Mouse (Mus musculus) liver, adult (tissue): ENCODE results near the gene Slc4a3.

Source experiments
- GATA4 ChIP-seq: IDR thresholded peaks from 2 replicates; pipeline ENCODE4 v1.6.1; 2014; ENCODE audit warnings: mild to moderate bottlenecking, low read length; ENCODE audit not compliant: insufficient replicate concordance

The Slc4a3 gene

DNA sequence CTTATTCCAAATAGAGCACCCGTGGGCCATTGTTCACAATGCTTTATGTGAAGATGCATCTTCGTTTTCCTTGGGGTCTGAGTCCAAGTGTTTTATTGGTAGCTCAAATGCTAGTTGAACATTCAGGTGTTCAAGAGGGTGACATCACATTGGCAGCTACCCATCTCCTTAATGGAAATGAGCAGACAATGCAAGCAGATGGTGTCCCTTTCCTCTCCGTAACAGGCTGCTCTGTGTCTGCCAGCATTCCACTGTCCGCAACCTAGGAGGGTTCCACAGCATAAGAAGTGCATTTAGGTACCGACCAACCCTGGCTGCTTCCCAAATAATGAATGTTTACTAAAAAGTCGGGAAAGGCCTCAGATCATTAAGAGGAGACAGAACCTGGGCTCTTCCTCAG lies 26.7 kb downstream of the Slc4a3 start:
- TF ChIP-seq GATA4: no peak

GRCm38 (mm10) chr1:75573715-75574114 lies 27.6 kb downstream of the Slc4a3 start:
- TF ChIP-seq GATA4: no peak

DNA sequence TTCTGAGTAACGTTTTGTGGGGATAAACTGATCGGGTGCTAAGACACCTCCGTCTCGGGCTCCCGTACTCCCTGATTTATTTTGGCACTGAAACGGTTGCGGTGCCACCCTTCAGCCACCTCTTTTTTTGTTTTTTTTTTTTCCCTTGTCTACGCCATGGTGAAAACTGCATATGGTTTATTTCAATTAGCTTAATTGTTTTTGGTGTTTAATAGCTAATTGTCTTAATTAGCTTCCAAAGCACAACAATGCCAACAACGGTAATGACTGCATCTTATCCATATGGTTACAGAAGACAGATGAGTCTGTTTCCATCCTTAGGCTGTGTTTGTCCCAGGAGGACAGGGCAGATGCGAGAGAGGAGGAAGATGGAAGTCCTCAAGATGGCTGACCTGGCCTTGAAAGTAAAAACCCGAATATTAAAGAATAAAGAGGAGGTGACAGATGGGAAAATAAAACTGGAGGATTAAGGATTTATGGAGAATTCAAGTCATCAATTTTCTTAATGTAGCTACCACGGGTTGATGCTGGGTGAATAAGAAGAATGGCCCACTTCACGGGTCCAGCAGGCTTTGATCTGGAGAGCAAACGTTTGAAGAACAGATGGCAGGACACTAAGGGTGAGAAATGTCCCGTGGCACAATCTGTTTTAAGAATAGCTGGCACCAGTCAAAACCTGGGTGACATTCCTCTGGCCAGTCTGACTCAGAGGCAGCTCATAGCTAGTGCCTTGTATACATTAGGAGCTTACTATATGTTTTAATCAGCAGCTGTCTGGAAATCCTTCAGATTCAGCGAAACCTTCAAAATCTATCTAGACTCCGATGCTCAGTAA lies 28.6 kb downstream of the Slc4a3 start:
- TF ChIP-seq GATA4: no peak

DNA sequence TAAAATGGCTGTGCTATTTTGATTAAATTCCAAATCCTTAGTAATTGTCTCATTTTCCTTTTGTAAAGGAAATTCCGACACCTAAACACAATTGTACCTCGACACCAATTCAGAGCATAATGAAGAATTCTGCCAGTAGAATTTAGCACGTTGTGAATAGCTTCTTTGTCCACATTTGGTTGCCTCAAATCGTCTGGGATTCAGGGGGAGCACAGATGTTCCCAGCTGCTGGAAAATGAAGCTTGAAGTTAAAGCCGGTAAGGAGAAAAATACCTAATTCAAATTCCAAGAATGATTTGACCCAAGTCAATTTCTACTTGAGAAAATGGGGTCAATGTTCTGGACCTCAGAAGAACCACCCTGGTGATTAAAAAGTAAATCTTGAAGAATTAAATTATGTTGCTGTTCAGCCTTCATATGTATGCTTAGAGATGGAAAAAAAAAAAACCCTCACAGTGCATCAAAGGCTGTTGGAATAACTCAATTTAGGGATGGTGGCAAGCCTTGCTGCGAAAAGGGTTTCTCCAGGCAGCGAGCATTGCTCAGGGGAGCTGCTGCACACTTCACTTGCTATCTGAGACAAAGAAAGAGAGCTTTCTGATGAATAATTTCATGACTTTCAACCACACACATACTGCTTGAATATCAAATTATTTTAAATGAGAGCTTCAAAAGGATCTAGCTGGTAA lies 36.0 kb downstream of the Slc4a3 start:
- no peak for TF ChIP-seq GATA4

- no peak for TF ChIP-seq GATA4
Observed at GRCm38 (mm10) chr1:75582625-75582956, 36.5 kb downstream of the Slc4a3 start.

GRCm38 (mm10) chr1:75583034-75583433 lies 37.0 kb downstream of the Slc4a3 start:
- no peak for TF ChIP-seq GATA4

- no peak for TF ChIP-seq GATA4
Observed at GRCm38 (mm10) chr1:75586791-75587190, 40.7 kb downstream of the Slc4a3 start.

GRCm38 (mm10) chr1:75587738-75588719 lies 42.0 kb downstream of the Slc4a3 start:
- no peak for TF ChIP-seq GATA4

DNA sequence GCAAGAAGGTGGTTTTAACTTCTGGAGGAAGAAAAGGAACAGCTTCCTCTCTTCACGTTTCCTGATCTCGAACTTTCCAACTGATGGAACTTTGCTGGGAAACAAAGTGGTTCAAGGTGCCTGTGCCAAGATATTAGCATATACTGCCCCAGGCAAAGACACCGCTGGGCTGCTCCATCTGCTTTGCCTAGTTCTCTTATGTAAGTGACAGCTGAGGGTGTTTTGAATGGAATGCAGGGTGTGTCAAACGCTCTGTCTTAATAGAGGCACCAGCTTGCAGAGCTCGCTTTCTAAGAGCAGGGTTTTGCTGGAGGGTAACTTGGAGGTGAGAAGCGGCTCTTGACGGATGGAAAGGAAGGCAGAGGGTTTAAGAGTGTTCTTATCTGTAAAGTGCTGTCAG lies 42.8 kb downstream of the Slc4a3 start:
- no peak for TF ChIP-seq GATA4

DNA sequence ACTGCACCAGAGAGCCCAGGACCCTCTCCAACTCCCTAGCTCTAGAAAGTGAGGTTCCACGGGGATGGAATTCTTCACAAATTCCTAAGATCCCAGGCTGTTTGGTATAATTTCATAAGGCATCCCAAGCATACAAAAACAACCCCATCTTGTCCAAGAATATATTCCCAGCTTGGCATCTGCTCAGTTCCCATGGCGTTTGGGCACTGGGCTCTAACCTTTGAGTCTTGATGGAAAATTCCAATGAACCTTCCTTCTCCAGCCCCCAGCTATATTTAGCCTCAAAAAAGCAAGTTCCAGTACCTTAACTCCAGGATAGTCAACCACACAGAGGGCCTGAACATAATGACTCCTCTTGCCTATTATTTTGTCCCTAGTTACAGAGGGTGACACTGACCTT lies 43.9 kb downstream of the Slc4a3 start:
- no peak for TF ChIP-seq GATA4

GRCm38 (mm10) chr1:75593956-75594355 lies 47.9 kb downstream of the Slc4a3 start:
- TF ChIP-seq GATA4: no peak

GRCm38 (mm10) chr1:75594836-75595235 lies 48.8 kb downstream of the Slc4a3 start:
- TF ChIP-seq GATA4: no peak

GRCm38 (mm10) chr1:75595930-75596329 lies 49.9 kb downstream of the Slc4a3 start:
- no peak for TF ChIP-seq GATA4

DNA sequence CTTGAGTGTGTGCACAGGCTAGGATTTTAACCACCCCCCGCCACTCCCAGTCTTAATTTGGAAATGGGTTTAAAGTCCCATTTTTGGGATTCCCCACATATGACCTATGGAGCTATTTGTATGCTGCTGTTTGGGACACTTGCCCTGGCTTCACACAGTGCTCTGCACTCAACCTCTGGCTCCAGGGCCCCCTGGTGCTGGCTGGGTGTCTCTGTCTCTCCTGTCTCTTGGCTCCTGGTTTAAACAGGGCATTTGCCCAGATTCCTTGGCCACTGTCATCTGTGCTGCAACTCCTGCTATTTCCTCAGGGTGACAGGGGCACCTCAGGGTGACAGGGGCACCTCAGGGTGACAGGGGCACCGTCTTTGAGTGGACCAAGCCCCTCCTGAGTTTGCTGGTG lies 50.8 kb downstream of the Slc4a3 start:
- no peak for TF ChIP-seq GATA4

GRCm38 (mm10) chr1:75597622-75598021 lies 51.6 kb downstream of the Slc4a3 start:
- no peak for TF ChIP-seq GATA4
